Mouse (Mus musculus) forebrain, embryonic 13.5 days (tissue): ENCODE results near the gene Lmbr1l. TPM values are rescaled to one million over a fixed set of nuclear protein-coding genes. Genes with fewer than 3 reads are reported as not detected.
"Not testable (repeated sequence)": the region's sequence is repeated elsewhere in the genome, so short reads cannot be mapped to it uniquely, and the experiment has no call there.

Experiments
- ATAC-seq: fragments of 200-750 bp; cut with Nextera tagmentation; 2 replicates; pipeline ENCODE4 v1.8.0; 2017
- H3K27ac ChIP-seq: fragments of 300-500 bp; sonication (generic); 2 replicates; pipeline ENCODE4 v1.5.1; 2015; ENCODE audit warnings: inconsistent platforms, mild to moderate bottlenecking, moderate library complexity
- H3K27me3 ChIP-seq: fragments of 300-500 bp; sonication (generic); 2 replicates; pipeline ENCODE4 v1.6.1; 2015; ENCODE audit warnings: mild to moderate bottlenecking, inconsistent platforms
- H3K36me3 ChIP-seq: fragments of 300-500 bp; sonication (generic); 2 replicates; pipeline ENCODE4 v1.6.1; 2015; ENCODE audit warnings: mild to moderate bottlenecking, inconsistent platforms; ENCODE audit not compliant: poor library complexity, severe bottlenecking
- H3K4me1 ChIP-seq: fragments of 300-500 bp; sonication (generic); 2 replicates; pipeline ENCODE4 v1.6.1; 2015; ENCODE audit warnings: inconsistent platforms
- H3K4me2 ChIP-seq: fragments of 300-500 bp; sonication (generic); 2 replicates; pipeline ENCODE4 v1.6.1; 2015; ENCODE audit warnings: inconsistent platforms, mild to moderate bottlenecking, moderate library complexity
- H3K4me3 ChIP-seq: fragments of 300-500 bp; sonication (generic); 2 replicates; pipeline ENCODE4 v1.5.1; 2015; ENCODE audit warnings: mild to moderate bottlenecking, inconsistent platforms
- H3K9ac ChIP-seq: fragments of 300-500 bp; sonication (generic); 2 replicates; pipeline ENCODE4 v1.6.1; 2015; ENCODE audit warnings: mild to moderate bottlenecking, inconsistent platforms
- H3K9me3 ChIP-seq: fragments of 300-500 bp; sonication (generic); replicated peaks from 2 replicates; pipeline ENCODE4 v1.6.1; 2016; ENCODE audit warnings: inconsistent platforms
- WGBS: fragments of 180-500 bp; shearing (Covaris S2); methylation state at CpG from one replicate; pipeline ENCODE4 v1.1.7; 2015; 5-methylcytosine and 5-hydroxymethylcytosine counted together
- polyA plus RNA-seq: library from polyadenylated mRNA; unstranded; fragments of >200 nt; fragmentation: Nextera tagmentation; extraction: Ambion mirVana; gene quantifications from 2 replicates; pipeline ENCODE4 v1.2.1, GENCODE M21; 2015

Gene Lmbr1l
- polyA plus RNA-seq, 1 experiment from 2014 or later, result 39.8 TPM

- H3K4me3 ChIP-seq, result peak overlapping the region; percentile 73
- ATAC-seq, result 0 out of 2 replicates have a peak, but pooled peaks have one; percentile 5
- H3K4me2 ChIP-seq, result peak overlapping the region; percentile 89
- peaks cover 14% of the 10 kb centered on the region for H3K36me3 ChIP-seq
- H3K9me3 ChIP-seq, H3K27me3 ChIP-seq: not testable (repeated sequence)
- H3K27ac ChIP-seq, result peak overlapping the region; percentile 99
- peak overlapping the region; percentile 94 for H3K9ac ChIP-seq
- peaks cover 35% of the 10 kb centered on the region for H3K4me1 ChIP-seq
- WGBS, result 12% methylated on average over 8 of the region's 9 CpGs
Observed at GRCm38 (mm10) chr15:98933004-98933671, 15.1 kb upstream of the Lmbr1l start.

GRCm38 (mm10) chr15:98930998-98931397 is 13.0 kb upstream of the Lmbr1l start:
- no peaks in the 10 kb centered on the region for H3K27me3 ChIP-seq
- H3K4me3 ChIP-seq, result no peak overlapping the region
- no peak overlapping the region for H3K27ac ChIP-seq
- no peak for ATAC-seq
- WGBS, result 62% methylated on average over 3 of the region's 3 CpGs
- peaks cover 14% of the 10 kb centered on the region for H3K36me3 ChIP-seq
- no peaks in the 10 kb centered on the region for H3K9me3 ChIP-seq
- peak overlapping the region; percentile 21; the same call in 1 of the 2 replicates for H3K9ac ChIP-seq
- peak overlapping the region; percentile 17; the same call in 1 of the 2 replicates for H3K4me2 ChIP-seq
- peaks cover 35% of the 10 kb centered on the region for H3K4me1 ChIP-seq

- H3K9ac ChIP-seq, result no peak overlapping the region
- ATAC-seq, result no peak
- H3K9me3 ChIP-seq, result no peaks in the 10 kb centered on the region
- 50% methylated on average over 8 of the region's 8 CpGs for WGBS
- peak overlapping the region; percentile 2; the same call in 1 of the 2 replicates for H3K27ac ChIP-seq
- H3K27me3 ChIP-seq, result no peaks in the 10 kb centered on the region
- H3K4me3 ChIP-seq, result no peak overlapping the region
- peaks cover 27% of the 10 kb centered on the region for H3K4me1 ChIP-seq
- peaks cover 14% of the 10 kb centered on the region for H3K36me3 ChIP-seq
- no peak overlapping the region for H3K4me2 ChIP-seq
Observed at GRCm38 (mm10) chr15:98930017-98930734, 12.1 kb upstream of the Lmbr1l start.

GRCm38 (mm10) chr15:98928598-98929240 is 10.7 kb upstream of the Lmbr1l start:
- no peaks in the 10 kb centered on the region for H3K27me3 ChIP-seq
- 0 out of 2 replicates have a peak, but pooled peaks have one; percentile 57 for ATAC-seq
- H3K4me2 ChIP-seq, result no peak overlapping the region
- H3K36me3 ChIP-seq, result peaks cover 14% of the 10 kb centered on the region
- 0 out of 2 replicates have a peak overlapping the region, but pooled peaks have one; percentile 30 for H3K9ac ChIP-seq
- 15% methylated on average over 13 of the region's 13 CpGs for WGBS
- no peaks in the 10 kb centered on the region for H3K9me3 ChIP-seq
- H3K4me1 ChIP-seq, result peaks cover 22% of the 10 kb centered on the region
- H3K4me3 ChIP-seq, result no peak overlapping the region
- peak overlapping the region; percentile 31; the same call in 1 of the 2 replicates for H3K27ac ChIP-seq

GRCm38 (mm10) chr15:98927566-98927965 is 9.5 kb upstream of the Lmbr1l start:
- Histone ChIP-seq H3K9ac (no peak overlapping the region; the same call in 1 of the 2 replicates), H3K27me3 (no peaks in the 10 kb centered on the region), H3K4me3 (no peak overlapping the region), H3K4me1 (peaks cover 17% of the 10 kb centered on the region), H3K4me2 (no peak overlapping the region), H3K36me3 (peaks cover 14% of the 10 kb centered on the region), H3K9me3 (no peaks in the 10 kb centered on the region), H3K27ac (no peak overlapping the region)
- no peak for ATAC-seq
- WGBS, result 87% methylated on average over 5 of the region's 5 CpGs

GRCm38 (mm10) chr15:98924682-98925081 is 6.7 kb upstream of the Lmbr1l start:
- Histone ChIP-seq H3K27me3 (no peaks in the 10 kb centered on the region), H3K9me3 (no peaks in the 10 kb centered on the region), H3K4me3 (no peak overlapping the region), H3K9ac (no peak overlapping the region), H3K4me2 (no peak overlapping the region), H3K4me1 (peaks cover 7% of the 10 kb centered on the region), H3K27ac (no peak overlapping the region), H3K36me3 (no peaks in the 10 kb centered on the region)
- 73% methylated on average over 3 of the region's 3 CpGs for WGBS
- ATAC-seq, result no peak

GRCm38 (mm10) chr15:98923031-98923537 is 5.1 kb upstream of the Lmbr1l start:
- Histone ChIP-seq H3K4me3 (no peak overlapping the region), H3K9me3 (no peaks in the 10 kb centered on the region), H3K27ac (no peak overlapping the region), H3K27me3 (no peaks in the 10 kb centered on the region), H3K4me2 (no peak overlapping the region), H3K4me1 (peaks cover 8% of the 10 kb centered on the region), H3K36me3 (no peaks in the 10 kb centered on the region), H3K9ac (no peak overlapping the region)
- 86% methylated on average over 2 of the region's 2 CpGs for WGBS
- ATAC-seq, result no peak

GRCm38 (mm10) chr15:98922581-98922980 is 4.5 kb upstream of the Lmbr1l start:
- Histone ChIP-seq H3K4me1 (peaks cover 8% of the 10 kb centered on the region), H3K36me3 (no peaks in the 10 kb centered on the region), H3K9ac (no peak overlapping the region), H3K4me3 (no peak overlapping the region), H3K27me3 (no peaks in the 10 kb centered on the region), H3K4me2 (no peak overlapping the region), H3K27ac (no peak overlapping the region), H3K9me3 (no peaks in the 10 kb centered on the region)
- ATAC-seq, result no peak
- WGBS, result 62% methylated on average over 3 of the region's 3 CpGs

- no peaks in the 10 kb centered on the region for H3K27me3 ChIP-seq
- H3K9me3 ChIP-seq, result no peaks in the 10 kb centered on the region
- WGBS, result 71% methylated on average over 5 of the region's 5 CpGs
- H3K36me3 ChIP-seq, result no peaks in the 10 kb centered on the region
- no peak overlapping the region for H3K27ac ChIP-seq
- ATAC-seq, result no peak
- H3K4me2 ChIP-seq, result no peak overlapping the region
- H3K4me3 ChIP-seq, result no peak overlapping the region
- no peak overlapping the region for H3K9ac ChIP-seq
- H3K4me1 ChIP-seq, result peaks cover 13% of the 10 kb centered on the region
Observed at GRCm38 (mm10) chr15:98921510-98921909, 3.5 kb upstream of the Lmbr1l start.

- H3K9me3 ChIP-seq, H3K27me3 ChIP-seq, ATAC-seq: not testable (repeated sequence)
- Histone ChIP-seq H3K36me3 (peaks cover 19% of the 10 kb centered on the region), H3K4me1 (peaks cover 29% of the 10 kb centered on the region), H3K4me3 (peak overlapping the region; percentile 89), H3K27ac (peak overlapping the region; percentile 57), H3K4me2 (peak overlapping the region; percentile 66), H3K9ac (peak overlapping the region; percentile 85)
- 30% methylated on average over 8 of the region's 8 CpGs for WGBS
Observed at GRCm38 (mm10) chr15:98918499-98918895, 466 bp upstream of the Lmbr1l start.

- Histone ChIP-seq H3K9ac (peak overlapping the region; percentile 85), H3K4me2 (peak overlapping the region; percentile 66), H3K27me3 (no peaks in the 10 kb centered on the region), H3K4me1 (peaks cover 29% of the 10 kb centered on the region), H3K27ac (peak overlapping the region; percentile 96), H3K9me3 (no peaks in the 10 kb centered on the region), H3K36me3 (peaks cover 33% of the 10 kb centered on the region), H3K4me3 (peak overlapping the region; percentile 89)
- no peak for ATAC-seq
- 0% methylated on average over 14 of the region's 14 CpGs for WGBS
Observed at GRCm38 (mm10) chr15:98917091-98917490, 940 bp downstream of the Lmbr1l start.

GRCm38 (mm10) chr15:98916016-98916415 is 2.0 kb downstream of the Lmbr1l start:
- H3K9ac ChIP-seq, result peak overlapping the region; percentile 85
- peak overlapping the region; percentile 89 for H3K4me3 ChIP-seq
- WGBS, result 90% methylated on average over 4 of the region's 4 CpGs
- no peaks in the 10 kb centered on the region for H3K9me3 ChIP-seq
- peaks cover 29% of the 10 kb centered on the region for H3K4me1 ChIP-seq
- no peaks in the 10 kb centered on the region for H3K27me3 ChIP-seq
- no peak overlapping the region for H3K27ac ChIP-seq
- no peak for ATAC-seq
- peak overlapping the region; percentile 66 for H3K4me2 ChIP-seq
- H3K36me3 ChIP-seq, result peaks cover 44% of the 10 kb centered on the region
